Mouse (Mus musculus) macrophage (primary cell): Measurements from ENCODE around the gene Hoxc5. TPM values are rescaled to one million over a fixed set of nuclear protein-coding genes. Genes with fewer than 3 reads are reported as not detected.

Source experiments
- H3K27ac ChIP-seq: fragments of 350-480 bp; formaldehyde crosslinking; 2 replicates; pipeline ENCODE4 v1.9.0; 2021
- H3K36me3 ChIP-seq: fragments of 350-480 bp; formaldehyde crosslinking; 2 replicates; pipeline ENCODE4 v1.9.0; 2021; ENCODE audit errors: inconsistent target
- H3K4me3 ChIP-seq: fragments of 350-480 bp; formaldehyde crosslinking; 2 replicates; pipeline ENCODE4 v1.9.0; 2021; ENCODE audit errors: inconsistent target
- H3K79me2 ChIP-seq: fragments of 350-480 bp; formaldehyde crosslinking; 2 replicates; pipeline ENCODE4 v1.9.0; 2021; ENCODE audit errors: inconsistent target
- WGBS: methylation state at CpG from one replicate; pipeline ENCODE4 v1.1.7; 2026; ENCODE audit warnings: inconsistent platforms; ENCODE audit not compliant: missing documents; 5-methylcytosine and 5-hydroxymethylcytosine counted together
- polyA plus RNA-seq: library from polyadenylated mRNA; stranded (reverse); fragments of 250-400 nt; gene quantifications from 3 replicates; pipeline ENCODE4 v1.2.4, GENCODE M21; 2018; ENCODE audit warnings: inconsistent platforms
- total RNA-seq, 78 experiments: library from RNA; depleted of rRNA; stranded (reverse); fragments of 250-400 nt; gene quantifications; 1 replicate in 9 of 78; 2 replicates in 24 of 78; 3 replicates in 43 of 78; 4 replicates in 2 of 78; pipeline ENCODE4 v1.2.4; 2018; ENCODE audit warnings: inconsistent platforms in 56 of 78

Hoxc5 gene
- not detected for total RNA-seq (2018; cell fraction: chromatin; rRNA removed)
- not detected for total RNA-seq (2018; cell fraction: cytosol; rRNA removed)
- total RNA-seq (2018; cell fraction: nucleus; rRNA removed) = not detected
- polyA plus RNA-seq = not detected in 3 replicates

GRCm38 (mm10) chr15:102967312-102967510, at the start of gene Hoxc5:
TSS of gene Hoxc5 (plus strand) at chr15:102967443.
- no peak within 1 kb of the TSS for H3K4me3 ChIP-seq
- H3K79me2 ChIP-seq = no peaks in the 10 kb centered on the region
- 4% methylated on average over 12 of the region's 12 CpGs for WGBS
- H3K27ac ChIP-seq = no peak within 1 kb of the TSS
- H3K36me3 ChIP-seq = no peaks in the 10 kb centered on the region

GRCm38 (mm10) chr15:102917972-102918572, 49.2 kb upstream of the Hoxc5 start:
- Histone ChIP-seq H3K36me3 (no peaks in the 10 kb centered on the region), H3K4me3 (no peak overlapping the region), H3K79me2 (no peaks in the 10 kb centered on the region), H3K27ac (no peak overlapping the region)
- 9% methylated on average over 20 of the region's 20 CpGs for WGBS

GRCm38 (mm10) chr15:102918611-102919265, 48.5 kb upstream of the Hoxc5 start:
- WGBS = 4% methylated on average over 7 of the region's 7 CpGs
- no peak overlapping the region for H3K27ac ChIP-seq
- no peaks in the 10 kb centered on the region for H3K36me3 ChIP-seq

GRCm38 (mm10) chr15:102919336-102920180, 47.7 kb upstream of the Hoxc5 start:
- H3K36me3 ChIP-seq = no peaks in the 10 kb centered on the region
- no peak overlapping the region for H3K4me3 ChIP-seq
- H3K27ac ChIP-seq = no peak overlapping the region
- 9% methylated on average over 12 of the region's 12 CpGs for WGBS
- no peaks in the 10 kb centered on the region for H3K79me2 ChIP-seq

More at GRCm38 (mm10) chr15:102918611-102919265, 48.5 kb upstream of the Hoxc5 start:
- H3K4me3 ChIP-seq = no peak overlapping the region
- no peaks in the 10 kb centered on the region for H3K79me2 ChIP-seq

- H3K4me3 ChIP-seq = no peak overlapping the region
- 4% methylated on average over 15 of the region's 20 CpGs for WGBS
- H3K79me2 ChIP-seq = no peaks in the 10 kb centered on the region
- H3K36me3 ChIP-seq = no peaks in the 10 kb centered on the region
- no peak overlapping the region for H3K27ac ChIP-seq
Observed at GRCm38 (mm10) chr15:102920619-102921018, 46.6 kb upstream of the Hoxc5 start.

GRCm38 (mm10) chr15:102921053-102922011, 45.9 kb upstream of the Hoxc5 start, which contains the start of gene Hoxc13:
TSS of gene Hoxc13 (plus strand) at chr15:102921103.
- no peaks in the 10 kb centered on the region for H3K36me3 ChIP-seq
- H3K27ac ChIP-seq = no peak within 1 kb of the TSS
- H3K4me3 ChIP-seq = no peak within 1 kb of the TSS
- WGBS = 7% methylated on average over 83 of the region's 88 CpGs
- H3K79me2 ChIP-seq = no peaks in the 10 kb centered on the region

GRCm38 (mm10) chr15:102922012-102922362, 45.3 kb upstream of the Hoxc5 start:
- Histone ChIP-seq H3K4me3 (no peak overlapping the region), H3K27ac (no peak overlapping the region), H3K36me3 (no peaks in the 10 kb centered on the region), H3K79me2 (no peaks in the 10 kb centered on the region)
- 6% methylated on average over 20 of the region's 24 CpGs for WGBS

- WGBS = 18% methylated on average over 6 of the region's 6 CpGs
- Histone ChIP-seq H3K79me2 (no peaks in the 10 kb centered on the region), H3K36me3 (no peaks in the 10 kb centered on the region)
Observed at GRCm38 (mm10) chr15:102922636-102923500, 44.4 kb upstream of the Hoxc5 start.

GRCm38 (mm10) chr15:102927032-102927645, 40.1 kb upstream of the Hoxc5 start:
- H3K4me3 ChIP-seq = no peak overlapping the region
- no peaks in the 10 kb centered on the region for H3K36me3 ChIP-seq
- 7% methylated on average over 40 of the region's 40 CpGs for WGBS
- no peaks in the 10 kb centered on the region for H3K79me2 ChIP-seq
- H3K27ac ChIP-seq = no peak overlapping the region

More at GRCm38 (mm10) chr15:102922636-102923500, 44.4 kb upstream of the Hoxc5 start:
- no peak overlapping the region for H3K4me3 ChIP-seq
- no peak overlapping the region for H3K27ac ChIP-seq

- Histone ChIP-seq H3K79me2 (no peaks in the 10 kb centered on the region), H3K4me3 (no peak overlapping the region), H3K36me3 (no peaks in the 10 kb centered on the region), H3K27ac (no peak overlapping the region)
- WGBS = 10% methylated on average over 18 of the region's 23 CpGs
Observed at GRCm38 (mm10) chr15:102931706-102932358, 35.4 kb upstream of the Hoxc5 start.

GRCm38 (mm10) chr15:102934438-102934837, 32.8 kb upstream of the Hoxc5 start:
- H3K79me2 ChIP-seq = no peaks in the 10 kb centered on the region
- no peaks in the 10 kb centered on the region for H3K36me3 ChIP-seq
- WGBS = 11% methylated on average over 12 of the region's 12 CpGs
- H3K4me3 ChIP-seq = no peak overlapping the region
- H3K27ac ChIP-seq = no peak overlapping the region

- WGBS = 3% methylated on average over 25 of the region's 27 CpGs
- Histone ChIP-seq H3K79me2 (no peaks in the 10 kb centered on the region), H3K27ac (no peak overlapping the region), H3K4me3 (no peak overlapping the region), H3K36me3 (no peaks in the 10 kb centered on the region)
Observed at GRCm38 (mm10) chr15:102934897-102935296, 32.3 kb upstream of the Hoxc5 start.
